Mouse (Mus musculus): ENCODE data around the gene Lrrc41. TPM values are rescaled to one million over a fixed set of nuclear protein-coding genes. Genes with fewer than 3 reads are reported as not detected.
A peak's percentile ranks its signal among the peaks of the same experiment; 100 is the strongest.

The Lrrc41 gene
- 76.2 and 76.9 TPM in 2 replicates for polyA plus RNA-seq (2016; fragmentation: Nextera tagmentation; extraction: Ambion mirVana)

DNA sequence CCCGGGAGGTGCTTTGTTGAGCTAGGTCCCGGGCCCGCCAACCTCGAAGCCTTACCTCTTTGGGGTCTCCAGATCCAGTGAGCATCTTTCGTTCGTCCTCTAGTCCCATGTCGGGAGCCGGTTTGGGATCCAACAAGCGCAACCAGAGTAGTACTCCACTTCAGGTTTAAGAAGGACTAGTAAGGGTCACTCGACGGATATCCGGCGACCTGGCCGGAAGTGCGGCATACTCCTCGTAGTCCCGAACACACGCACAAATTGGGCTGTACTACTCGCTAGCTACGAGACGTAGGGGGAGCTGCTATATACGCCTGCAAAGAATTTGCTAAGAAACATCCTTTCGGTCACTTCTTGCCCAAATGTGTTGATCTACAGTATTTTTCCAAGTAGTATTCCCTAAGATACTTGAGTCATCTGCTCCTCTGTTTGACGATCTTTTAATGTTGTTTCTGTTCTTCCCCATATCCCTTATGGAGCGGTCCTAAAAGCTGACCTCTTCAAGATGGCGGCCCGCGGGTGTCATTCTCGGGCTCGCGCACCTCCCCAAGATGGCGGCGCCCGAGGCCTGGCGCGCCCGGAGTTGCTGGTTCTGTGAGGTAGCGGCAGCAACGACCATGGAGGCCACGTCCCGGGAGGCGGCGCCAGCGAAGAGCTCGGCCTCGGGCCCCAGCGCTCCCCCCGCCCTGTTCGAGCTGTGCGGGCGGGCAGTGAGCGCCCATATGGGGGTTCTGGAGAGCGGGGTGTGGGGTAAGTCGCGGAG, at the start of gene Lrrc41, which contains the start of gene Uqcrh:
Gene Lrrc41, plus strand, starts transcription at position 409 of the 760 bp plus-strand sequence.
Gene Uqcrh, minus strand, starts transcription at position 211 of the 760 bp plus-strand sequence.
- DNase-seq (ENCODE audit: low spot score) = peak; percentile 96
- peak within 1 kb of the TSS; percentile 100 for H3K4me3 ChIP-seq
- H3K36me3 ChIP-seq (replicated peaks) = peaks cover 23% of the 10 kb centered on the region
- H3K4me1 ChIP-seq = peaks cover 33% of the 10 kb centered on the region
- no peaks in the 10 kb centered on the region for H3K9me3 ChIP-seq
- no peaks in the 10 kb centered on the region for H3K27me3 ChIP-seq (replicated peaks; ENCODE audit: low read depth, poor library complexity, severe bottlenecking)
- WGBS = under 1% methylated on average over 55 of the region's 55 CpGs
- H3K27ac ChIP-seq (replicated peaks) = peak within 1 kb of the TSS; percentile 98

DNA sequence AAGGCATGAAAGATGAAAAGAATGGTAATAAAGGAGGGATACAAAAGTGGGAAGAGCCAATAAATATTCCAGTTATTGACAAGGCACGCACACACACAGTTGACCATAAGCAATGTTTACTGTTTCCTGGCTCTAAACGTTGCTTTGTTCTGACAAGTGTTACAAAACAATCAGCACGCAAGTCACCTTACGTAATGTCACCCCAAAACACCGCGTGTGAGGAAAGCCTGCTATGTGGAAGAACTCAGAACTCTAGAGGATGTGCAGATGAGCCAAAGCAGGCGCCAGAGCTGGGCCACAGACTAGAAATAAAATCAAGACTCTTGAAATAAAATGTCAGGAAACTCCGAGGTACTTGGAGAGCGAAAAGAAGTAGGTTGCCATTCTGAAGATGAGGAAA, 42.2 kb upstream of the Lrrc41 start:
- Histone ChIP-seq H3K36me3 (replicated peaks) (peaks cover 53% of the 10 kb centered on the region), H3K9me3 (no peaks in the 10 kb centered on the region), H3K4me1 (no peaks in the 10 kb centered on the region), H3K4me3 (no peak overlapping the region), H3K27me3 (replicated peaks; ENCODE audit: low read depth, poor library complexity, severe bottlenecking) (no peaks in the 10 kb centered on the region), H3K27ac (replicated peaks) (no peak overlapping the region)
- 88% methylated on average over 9 of the region's 9 CpGs for WGBS
- DNase-seq (ENCODE audit: low spot score) = no peak

DNA sequence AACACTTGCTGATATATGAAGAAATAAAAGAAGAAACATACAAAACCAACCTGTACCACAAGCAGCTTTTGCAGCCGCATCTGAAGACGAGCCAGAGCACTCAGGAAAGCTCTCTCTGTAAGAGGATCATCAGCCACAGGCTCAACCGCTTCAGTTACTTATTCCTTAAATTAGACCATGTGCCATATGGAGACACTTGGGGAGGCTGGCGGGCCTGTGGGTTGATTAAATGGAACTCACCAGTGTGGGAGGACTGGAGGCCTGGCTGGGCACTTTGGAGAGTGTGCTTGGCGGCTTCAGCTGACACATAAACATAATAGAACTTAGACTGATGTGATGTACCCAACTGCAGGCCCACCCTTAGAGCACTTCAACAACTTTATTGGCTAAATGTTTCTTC, 41.7 kb upstream of the Lrrc41 start:
- no peak for DNase-seq (ENCODE audit: low spot score)
- no peak overlapping the region for H3K27ac ChIP-seq (replicated peaks)
- peaks cover 57% of the 10 kb centered on the region for H3K36me3 ChIP-seq (replicated peaks)
- H3K4me1 ChIP-seq = no peaks in the 10 kb centered on the region
- no peaks in the 10 kb centered on the region for H3K9me3 ChIP-seq
- 89% methylated on average over 5 of the region's 5 CpGs for WGBS
- no peaks in the 10 kb centered on the region for H3K27me3 ChIP-seq (replicated peaks; ENCODE audit: low read depth, poor library complexity, severe bottlenecking)
- no peak overlapping the region for H3K4me3 ChIP-seq

DNA sequence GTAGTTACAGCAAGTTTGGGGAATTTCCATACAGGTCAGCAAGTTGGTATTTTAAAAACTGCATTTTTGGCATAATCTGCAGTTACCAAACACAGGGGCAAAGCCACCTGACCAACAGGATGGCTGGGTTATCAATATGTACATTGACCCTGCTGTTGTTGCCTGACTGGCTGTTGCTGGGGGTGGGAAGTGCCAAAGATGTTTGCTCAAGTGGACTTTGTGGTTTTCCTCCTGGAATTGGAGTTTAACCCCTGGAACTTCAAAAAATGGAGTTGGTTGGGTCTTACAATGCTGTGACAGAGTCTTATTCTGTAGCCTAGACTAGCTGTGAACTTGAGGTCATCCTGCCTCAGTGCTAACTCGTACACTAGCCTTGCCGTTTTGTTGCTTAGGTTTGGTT, 34.6 kb upstream of the Lrrc41 start:
- Histone ChIP-seq H3K4me3 (no peak overlapping the region), H3K36me3 (replicated peaks) (peaks cover 52% of the 10 kb centered on the region), H3K4me1 (no peaks in the 10 kb centered on the region), H3K27ac (replicated peaks) (no peak overlapping the region), H3K9me3 (no peaks in the 10 kb centered on the region), H3K27me3 (replicated peaks; ENCODE audit: low read depth, poor library complexity, severe bottlenecking) (no peaks in the 10 kb centered on the region)
- 91% methylated on average over 2 of the region's 2 CpGs for WGBS
- no peak for DNase-seq (ENCODE audit: low spot score)

DNA sequence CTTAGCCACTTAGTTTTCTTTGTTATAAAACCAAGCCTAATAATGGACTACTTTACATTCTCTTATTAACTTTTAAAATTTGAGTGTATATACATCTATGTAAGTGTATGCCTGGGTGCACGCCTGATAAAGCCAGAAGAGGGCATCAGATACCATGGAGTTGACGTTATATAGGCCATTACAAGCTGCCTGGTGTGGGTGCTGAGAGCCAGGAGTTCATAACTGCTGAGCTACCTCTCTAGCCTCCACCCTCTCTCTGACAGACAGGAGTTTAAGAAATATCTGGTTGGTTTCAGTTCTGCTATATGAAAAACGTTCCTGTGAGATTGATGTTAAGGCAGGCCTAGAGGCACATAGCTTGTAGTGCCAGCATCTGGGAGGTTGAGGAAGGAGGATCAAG, 32.9 kb upstream of the Lrrc41 start:
- Histone ChIP-seq H3K27ac (replicated peaks) (no peak overlapping the region), H3K27me3 (replicated peaks; ENCODE audit: low read depth, poor library complexity, severe bottlenecking) (no peaks in the 10 kb centered on the region), H3K4me3 (no peak overlapping the region), H3K36me3 (replicated peaks) (peaks cover 44% of the 10 kb centered on the region), H3K4me1 (no peaks in the 10 kb centered on the region), H3K9me3 (no peaks in the 10 kb centered on the region)
- DNase-seq (ENCODE audit: low spot score) = no peak
- WGBS = 80% methylated on average over 3 of the region's 3 CpGs

DNA sequence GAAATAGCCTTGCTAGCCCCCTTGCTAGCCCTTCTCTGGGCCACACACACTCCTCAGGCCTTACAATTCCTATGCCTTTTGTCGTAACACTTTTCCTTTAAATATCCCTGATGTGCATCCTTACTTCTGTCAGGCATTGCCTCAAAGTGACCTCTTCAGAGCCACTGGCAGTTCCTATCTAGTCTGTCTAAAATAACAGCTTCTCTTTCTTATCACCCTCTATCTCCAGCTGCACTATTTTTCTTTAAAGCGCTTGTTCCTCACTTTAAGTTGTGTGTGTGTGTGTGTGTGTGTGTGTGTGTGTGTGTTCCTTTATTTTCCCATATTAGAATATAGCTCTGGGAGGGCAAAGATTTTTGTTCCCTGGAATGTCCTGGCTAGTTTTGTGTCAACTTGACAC, 28.5 kb upstream of the Lrrc41 start:
- Histone ChIP-seq H3K27ac (replicated peaks) (no peak overlapping the region), H3K4me1 (no peaks in the 10 kb centered on the region), H3K9me3 (no peaks in the 10 kb centered on the region), H3K27me3 (replicated peaks; ENCODE audit: low read depth, poor library complexity, severe bottlenecking) (no peaks in the 10 kb centered on the region), H3K4me3 (no peak overlapping the region), H3K36me3 (replicated peaks) (peaks cover 40% of the 10 kb centered on the region)
- WGBS = 89% methylated on average over 2 of the region's 2 CpGs
- DNase-seq (ENCODE audit: low spot score) = no peak

DNA sequence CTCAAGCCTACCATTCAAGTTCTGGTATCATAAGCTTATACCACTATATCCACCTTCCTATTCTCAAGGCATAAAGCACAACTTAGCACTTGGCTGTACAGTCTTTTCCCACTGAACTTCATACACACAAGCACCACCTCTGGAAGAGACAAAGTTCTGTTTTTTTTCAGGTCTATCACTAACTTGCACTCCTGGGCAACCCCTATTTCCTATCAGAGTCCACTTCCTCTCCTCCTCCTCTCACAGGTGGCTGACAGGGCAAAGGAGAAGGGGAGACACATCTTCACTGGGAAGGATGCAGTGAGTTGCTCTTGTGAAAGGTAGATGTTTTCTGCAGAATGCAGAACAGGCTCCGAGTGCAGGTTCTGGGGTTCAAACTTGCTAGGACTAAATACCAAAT, 27.4 kb upstream of the Lrrc41 start:
- H3K36me3 ChIP-seq (replicated peaks) = peaks cover 29% of the 10 kb centered on the region
- H3K27me3 ChIP-seq (replicated peaks; ENCODE audit: low read depth, poor library complexity, severe bottlenecking) = no peaks in the 10 kb centered on the region
- WGBS = 93% methylated on average over 1 of the region's 1 CpGs
- H3K9me3 ChIP-seq = no peaks in the 10 kb centered on the region
- no peak for DNase-seq (ENCODE audit: low spot score)
- peaks cover 7% of the 10 kb centered on the region for H3K4me1 ChIP-seq
- H3K27ac ChIP-seq (replicated peaks) = no peak overlapping the region
- no peak overlapping the region for H3K4me3 ChIP-seq

DNA sequence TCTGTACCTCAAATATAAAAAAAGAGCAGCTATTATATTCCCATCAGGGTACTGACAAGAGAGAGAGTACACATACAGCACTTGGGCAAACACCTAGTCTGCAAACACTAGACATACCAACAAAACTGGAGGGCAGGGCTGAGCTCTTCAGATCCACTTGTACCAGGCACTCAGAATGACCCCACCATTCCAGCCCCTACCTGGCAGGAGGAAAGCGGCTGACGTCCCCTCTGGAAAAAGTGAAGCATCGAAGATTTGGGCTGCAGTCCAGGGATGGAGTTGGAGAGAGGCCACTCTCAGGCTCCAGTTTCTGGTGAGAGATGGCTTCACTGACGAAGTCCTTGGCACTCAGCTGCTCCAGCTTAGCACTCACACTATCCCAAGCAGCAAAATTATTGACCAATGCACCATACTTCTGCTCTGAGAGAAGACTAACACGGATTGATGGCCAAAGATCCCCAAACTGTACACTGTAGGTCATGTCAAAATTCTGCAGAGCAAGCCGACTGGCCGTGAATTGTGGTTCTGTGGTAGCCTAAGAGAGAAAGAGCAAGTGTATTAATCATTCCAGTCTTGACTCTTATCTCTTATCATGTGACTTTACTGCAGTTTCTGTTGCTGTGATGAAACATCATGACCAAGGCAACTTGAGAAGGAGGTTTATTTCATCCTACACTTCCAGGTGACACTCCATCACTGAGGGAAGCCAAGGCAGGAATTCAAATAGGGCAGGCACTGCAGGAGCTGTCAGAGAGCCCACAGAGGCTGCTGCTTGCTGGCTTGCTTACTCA, 26.7 kb upstream of the Lrrc41 start:
- WGBS = 83% methylated on average over 7 of the region's 7 CpGs
- Histone ChIP-seq H3K27ac (replicated peaks) (no peak overlapping the region), H3K27me3 (replicated peaks; ENCODE audit: low read depth, poor library complexity, severe bottlenecking) (no peaks in the 10 kb centered on the region), H3K36me3 (replicated peaks) (peaks cover 22% of the 10 kb centered on the region), H3K9me3 (no peaks in the 10 kb centered on the region), H3K4me1 (peaks cover 13% of the 10 kb centered on the region), H3K4me3 (no peak overlapping the region)
- no peak for DNase-seq (ENCODE audit: low spot score)

DNA sequence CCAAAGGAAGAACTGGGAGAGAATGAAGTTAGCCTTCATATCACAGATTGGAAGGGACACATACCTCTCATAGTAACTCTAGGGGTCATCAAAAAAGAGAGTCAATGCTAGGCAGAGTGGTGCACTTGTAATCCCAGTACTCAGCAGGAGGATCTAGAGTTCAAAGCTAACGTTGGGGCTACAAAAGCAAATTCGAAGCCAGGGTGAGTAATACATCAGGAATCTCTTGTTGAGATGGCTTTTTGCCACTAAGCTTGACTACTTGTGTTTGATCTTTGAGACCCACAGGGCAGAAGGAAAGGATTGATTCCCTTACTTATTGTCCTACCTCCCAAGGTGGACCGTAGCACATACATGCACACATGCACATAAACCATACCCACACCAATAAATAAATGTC, 25.9 kb upstream of the Lrrc41 start:
- DNase-seq (ENCODE audit: low spot score) = no peak
- Histone ChIP-seq H3K36me3 (replicated peaks) (peaks cover 16% of the 10 kb centered on the region), H3K27ac (replicated peaks) (no peak overlapping the region), H3K4me3 (no peak overlapping the region), H3K9me3 (no peaks in the 10 kb centered on the region), H3K27me3 (replicated peaks; ENCODE audit: low read depth, poor library complexity, severe bottlenecking) (no peaks in the 10 kb centered on the region), H3K4me1 (peaks cover 19% of the 10 kb centered on the region)
- WGBS = 85% methylated on average over 3 of the region's 3 CpGs

DNA sequence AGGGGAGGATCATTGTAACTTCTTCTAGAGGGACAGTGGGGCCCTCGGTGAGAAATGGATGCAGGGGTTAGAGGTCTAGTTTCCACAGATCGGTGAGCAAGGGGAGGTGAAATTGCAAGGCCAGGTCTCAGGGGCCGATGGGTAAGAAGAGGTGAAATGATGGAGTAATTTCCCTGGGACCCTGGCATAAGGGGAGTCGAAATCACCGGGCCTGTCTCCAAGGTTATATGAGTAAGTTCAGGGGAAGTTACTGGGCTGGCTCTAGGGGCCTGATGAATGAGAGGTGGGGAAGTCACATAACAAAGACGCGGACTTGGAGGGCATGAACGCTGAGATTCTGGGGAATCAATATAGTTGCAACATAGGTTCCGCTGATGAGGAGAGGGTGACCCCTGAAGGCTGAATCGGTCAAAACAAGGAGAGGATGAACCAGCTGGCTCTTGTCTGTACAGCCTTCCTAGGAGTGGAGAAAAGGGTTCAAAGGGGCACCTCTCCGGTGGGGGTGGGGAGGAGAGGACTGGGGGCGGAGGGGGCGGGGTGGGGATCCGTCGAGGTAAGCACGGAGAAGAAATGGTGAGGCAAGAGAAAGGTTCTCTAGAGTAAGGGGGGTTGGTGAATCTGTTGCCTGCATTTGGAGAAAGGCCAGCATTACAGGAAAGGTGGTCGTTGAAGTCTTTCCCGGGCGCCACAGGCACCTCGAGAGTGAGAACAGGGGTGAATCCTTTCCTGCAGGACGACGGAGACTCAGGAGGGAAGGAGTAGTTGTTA, 22.4 kb upstream of the Lrrc41 start:
- DNase-seq (ENCODE audit: low spot score) = peak; percentile 53
- peak overlapping the region; percentile 70 for H3K4me3 ChIP-seq
- no peaks in the 10 kb centered on the region for H3K9me3 ChIP-seq
- peak overlapping the region; percentile 86 for H3K27ac ChIP-seq (replicated peaks)
- peaks cover 19% of the 10 kb centered on the region for H3K4me1 ChIP-seq
- 9% methylated on average over 22 of the region's 22 CpGs for WGBS
- H3K36me3 ChIP-seq (replicated peaks) = peaks cover 9% of the 10 kb centered on the region
- no peaks in the 10 kb centered on the region for H3K27me3 ChIP-seq (replicated peaks; ENCODE audit: low read depth, poor library complexity, severe bottlenecking)

DNA sequence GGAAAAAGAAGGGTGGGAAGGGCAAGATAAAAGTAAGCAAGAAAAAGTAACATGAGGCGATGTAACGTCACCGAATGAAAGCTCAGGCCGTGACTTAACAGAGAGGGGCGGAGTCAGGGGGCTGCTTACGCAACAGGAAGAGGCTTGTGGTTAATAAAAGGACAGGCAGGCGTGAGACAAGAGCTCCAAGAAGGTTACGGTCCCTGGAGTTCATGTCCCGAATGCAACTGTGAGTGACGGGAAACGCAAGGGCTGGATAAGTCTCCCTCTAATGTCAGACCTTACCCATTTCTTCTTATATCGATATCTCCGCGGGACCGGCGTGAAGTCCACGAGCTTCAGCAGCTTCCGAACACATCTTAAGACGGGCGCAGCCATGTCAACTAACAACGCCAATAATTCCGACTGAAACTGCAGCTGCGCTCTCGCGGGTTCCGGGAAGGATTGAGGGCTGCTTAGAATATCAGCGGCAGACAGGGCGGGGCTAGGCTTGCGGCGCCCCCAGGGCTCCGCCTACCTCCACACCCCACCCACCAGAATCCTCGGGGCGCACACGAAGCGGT, 21.6 kb upstream of the Lrrc41 start, which contains the start of gene Nsun4:
Gene Nsun4, minus strand, starts transcription at position 478 of the 563 bp plus-strand sequence.
- H3K4me1 ChIP-seq = peaks cover 19% of the 10 kb centered on the region

DNA sequence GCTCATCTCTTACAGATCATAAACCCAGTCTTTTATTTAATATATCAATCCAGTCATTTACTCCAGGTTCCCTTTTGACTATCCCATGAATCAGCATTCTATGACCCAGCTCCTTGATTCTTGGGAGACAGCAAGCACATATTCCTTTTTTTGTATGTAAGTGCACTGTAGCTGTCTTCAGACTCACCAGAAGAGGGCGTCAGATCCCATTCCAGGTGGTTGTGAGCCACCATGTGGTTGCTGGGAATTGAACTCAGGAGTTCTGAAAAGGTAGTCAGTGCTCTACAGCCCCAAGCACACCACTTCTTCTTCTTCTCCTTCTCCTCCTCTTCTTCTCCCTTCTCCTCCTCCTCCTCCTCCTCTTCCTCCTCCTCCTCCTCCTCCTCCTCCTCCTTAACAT, 17.5 kb upstream of the Lrrc41 start:
- Histone ChIP-seq H3K27ac (replicated peaks) (no peak overlapping the region), H3K27me3 (replicated peaks; ENCODE audit: low read depth, poor library complexity, severe bottlenecking) (no peaks in the 10 kb centered on the region), H3K4me1 (peaks cover 13% of the 10 kb centered on the region), H3K9me3 (no peaks in the 10 kb centered on the region), H3K4me3 (no peak overlapping the region), H3K36me3 (replicated peaks) (no peaks in the 10 kb centered on the region)
- 7% methylated on average over 1 of the region's 1 CpGs for WGBS
- DNase-seq (ENCODE audit: low spot score) = no peak

More for the DNA sequence above, 21.6 kb upstream of the Lrrc41 start, which contains the start of gene Nsun4:
- under 1% methylated on average over 35 of the region's 35 CpGs for WGBS
- H3K27me3 ChIP-seq (replicated peaks; ENCODE audit: low read depth, poor library complexity, severe bottlenecking) = no peaks in the 10 kb centered on the region
- peak within 1 kb of the TSS; percentile 70 for H3K4me3 ChIP-seq
- H3K36me3 ChIP-seq (replicated peaks) = 0 out of 2 replicates have a peak, but pooled peaks cover 2% of the 10 kb centered on the region
- DNase-seq (ENCODE audit: low spot score) = peak; percentile 91
- H3K27ac ChIP-seq (replicated peaks) = peak within 1 kb of the TSS; percentile 86
- no peaks in the 10 kb centered on the region for H3K9me3 ChIP-seq

Data from embryonic facial prominence, embryonic 10.5 days (tissue).